Mouse (Mus musculus) skeletal muscle tissue, postnatal 0 days (tissue): ENCODE measurements around the gene Ms4a14. TPM values are rescaled to one million over a fixed set of nuclear protein-coding genes. Genes with fewer than 3 reads are reported as not detected.

ENCODE experiments used
- polyA plus RNA-seq: library from polyadenylated mRNA; unstranded; fragments of >200 nt; fragmentation: Nextera tagmentation; extraction: Ambion mirVana; gene quantifications from 2 replicates; pipeline ENCODE4 v1.2.1, GENCODE M21; 2015

The Ms4a14 gene
- polyA plus RNA-seq = 0.17 TPM in 2 replicates

DNA sequence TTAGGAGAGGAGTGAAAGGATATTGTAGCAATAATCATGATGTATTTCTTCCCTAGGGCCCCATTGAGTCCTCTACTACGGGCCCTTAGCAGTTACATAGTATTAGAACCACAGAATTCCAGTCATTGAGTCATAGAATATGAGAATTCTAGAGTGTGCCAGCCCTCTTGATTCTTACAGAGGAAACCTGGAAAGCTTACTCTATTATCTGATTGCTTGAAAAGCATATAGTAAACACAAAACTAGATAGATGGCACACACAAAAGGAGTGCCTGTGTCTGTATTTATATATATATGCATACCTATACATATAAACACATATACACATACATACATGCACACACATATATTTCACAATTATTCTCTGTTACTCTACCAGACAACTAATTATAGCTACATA, at the start of gene Ms4a14:
Gene Ms4a14, minus strand, starts transcription at position 101 of the 400 bp plus-strand sequence.

DNA sequence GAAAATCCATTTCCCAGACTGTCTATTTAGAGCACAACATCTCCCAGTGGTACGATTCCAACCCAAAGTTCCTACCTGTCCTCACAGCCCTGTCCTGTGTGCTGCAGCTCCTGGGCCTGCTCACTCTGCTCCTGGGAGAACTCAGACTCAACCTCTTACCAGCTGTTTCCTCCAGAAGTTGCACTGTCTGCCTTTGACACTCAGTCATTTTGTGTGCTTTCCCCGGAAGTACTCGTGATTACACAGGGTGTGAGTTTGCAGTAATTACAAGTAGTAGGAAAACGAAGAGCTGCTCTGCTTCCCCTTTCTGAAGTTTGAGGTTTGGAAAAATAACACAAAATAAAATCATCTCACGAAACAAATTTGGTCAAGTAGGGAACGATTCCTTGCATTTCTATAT, 21.7 kb upstream of the Ms4a14 start, which contains the start of gene Ms4a7:
Gene Ms4a7, minus strand, starts transcription at position 215 of the 400 bp plus-strand sequence.

DNA sequence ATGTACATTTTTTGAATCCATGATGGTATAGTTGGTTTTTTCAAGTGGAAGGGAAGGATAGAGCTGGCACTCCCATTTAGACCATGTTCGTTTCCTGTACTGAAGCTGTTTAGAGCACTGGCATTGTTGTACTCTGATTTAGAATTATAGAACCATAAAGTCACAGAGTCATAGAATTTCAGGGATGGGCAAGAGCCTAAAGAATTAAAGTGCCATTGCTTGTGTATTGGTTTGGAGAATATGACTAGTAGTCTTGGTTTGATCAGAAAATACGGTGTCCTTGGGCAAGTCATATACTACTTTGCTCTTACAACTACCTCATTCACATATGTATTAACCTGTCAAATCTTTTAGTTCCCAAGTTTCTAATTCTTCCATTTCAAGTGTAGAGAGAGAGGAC, 30.5 kb downstream of the Ms4a14 start, which contains the start of gene Ms4a5:
Gene Ms4a5, minus strand, starts transcription at position 101 of the 400 bp plus-strand sequence.

DNA sequence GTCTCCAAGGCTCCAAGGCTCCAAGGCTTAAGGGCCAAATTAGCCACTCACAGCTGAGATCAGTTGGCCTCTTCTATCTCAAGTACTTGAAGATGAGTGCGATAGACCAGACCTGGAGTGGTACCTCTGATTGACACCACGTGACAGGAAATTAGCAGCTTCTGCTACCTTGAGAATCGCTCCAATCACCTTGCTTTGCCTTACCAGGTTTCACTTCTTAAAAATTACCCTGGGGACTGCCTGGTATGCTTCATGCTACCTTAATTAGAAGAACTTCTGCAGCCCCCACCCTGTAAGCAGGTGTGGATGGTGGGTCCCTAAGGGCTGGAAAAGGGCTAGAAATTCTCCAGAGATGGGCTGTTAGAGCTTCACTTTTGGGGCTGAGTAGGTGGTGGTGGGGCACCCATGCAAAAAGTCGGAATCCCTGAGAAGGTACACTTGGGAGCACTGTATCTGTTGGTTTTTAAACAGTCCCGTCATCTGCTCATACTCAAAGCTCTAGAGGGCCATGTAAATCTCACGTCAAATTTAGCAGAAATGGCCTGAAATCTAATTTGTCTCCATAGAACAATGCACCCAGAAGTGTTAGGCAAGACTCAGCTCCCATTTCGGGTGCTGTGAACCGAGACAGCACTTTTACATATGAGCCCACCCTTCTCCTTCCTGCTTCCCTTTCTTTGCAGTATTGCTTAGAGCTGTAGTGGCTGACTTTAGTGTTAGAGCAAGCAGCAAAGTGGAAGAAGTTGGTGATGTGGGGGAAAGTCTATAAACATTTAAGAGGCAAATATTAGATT, 48.0 kb downstream of the Ms4a14 start, which contains the start of gene Ms4a1:
Gene Ms4a1, minus strand, starts transcription at position 190 of the 794 bp plus-strand sequence.

Other genes starting within 250 kb of the Ms4a14 start
- 0.49 TPM in 1 of 2 replicates, not detected in the other for gene Ms4a8a, start 233.4 kb downstream of the Ms4a14 start, polyA plus RNA-seq
- not detected in 2 replicates for gene 1700017D01Rik, start 183.6 kb downstream of the Ms4a14 start, polyA plus RNA-seq
- gene 1700025F22Rik, start 149.1 kb downstream of the Ms4a14 start, polyA plus RNA-seq = not detected in 2 replicates
- gene Ms4a13, start 117.7 kb downstream of the Ms4a14 start, polyA plus RNA-seq = not detected in 2 replicates
- not detected in 2 replicates for gene Ms4a12, start 82.0 kb downstream of the Ms4a14 start, polyA plus RNA-seq
- 0.04 and 0.06 TPM in 2 replicates for gene Ms4a1, start 48.2 kb downstream of the Ms4a14 start, polyA plus RNA-seq
- not detected in 2 replicates for gene Ms4a5, start 30.6 kb downstream of the Ms4a14 start, polyA plus RNA-seq
- 10.7 and 15.8 TPM in 2 replicates for gene Ms4a7, start 21.7 kb upstream of the Ms4a14 start, polyA plus RNA-seq
- 11.3 and 13.8 TPM in 2 replicates for gene Ms4a4a, start 61.1 kb upstream of the Ms4a14 start, polyA plus RNA-seq
- gene Ms4a4c, start 90.3 kb upstream of the Ms4a14 start, polyA plus RNA-seq = 0.76 and 1.0 TPM in 2 replicates
- gene Ms4a4b, start 129.1 kb upstream of the Ms4a14 start, polyA plus RNA-seq = 0.52 and 0.53 TPM in 2 replicates
- 10.5 and 14.3 TPM in 2 replicates for gene Ms4a6c, start 154.9 kb upstream of the Ms4a14 start, polyA plus RNA-seq
- 0.04 and 0.35 TPM in 2 replicates for gene Gm8369, start 171.5 kb upstream of the Ms4a14 start, polyA plus RNA-seq
- gene Ms4a6b, start 202.1 kb upstream of the Ms4a14 start, polyA plus RNA-seq = 7.2 and 10.4 TPM in 2 replicates
- gene Ms4a4d, start 222.3 kb upstream of the Ms4a14 start, polyA plus RNA-seq = 3.8 and 4.0 TPM in 2 replicates